Mouse (Mus musculus) CH12.LX (cell line): ENCODE results near the gene Itgb7. TPM values are rescaled to one million over a fixed set of nuclear protein-coding genes. Genes with fewer than 3 reads are reported as not detected.

Experiments used
- DNase-seq: peaks from one replicate; pipeline ENCODE4 v3.0.0-alpha.2; 2013; ENCODE audit errors: extremely low read depth
- H3K27ac ChIP-seq: 2 replicates; pipeline ENCODE4 v1.5.1; 2012; ENCODE audit warnings: low read depth, mild to moderate bottlenecking, control low read depth, moderate library complexity; ENCODE audit not compliant: insufficient read depth
- H3K27me3 ChIP-seq: replicated peaks from 2 replicates; pipeline ENCODE3; 2012; ENCODE audit warnings: inconsistent platforms
- H3K36me3 ChIP-seq, 2 experiments: replicated peaks in 1 of 2; 2 replicates each; pipeline versions ENCODE3 to v1.6.1; 2012; ENCODE audit warnings: inconsistent platforms in 1 of 2, low read length in 1 of 2, mild to moderate bottlenecking in 1 of 2, mixed read lengths in 1 of 2, moderate library complexity in 1 of 2; ENCODE audit not compliant: control insufficient read depth in 1 of 2, insufficient read depth in 1 of 2
- H3K4me1 ChIP-seq, 2 experiments: 2 replicates each; pipeline ENCODE4 v1.6.1; 2012; ENCODE audit warnings: inconsistent platforms in 1 of 2, moderate library complexity in 1 of 2; ENCODE audit not compliant: insufficient read depth in 2 of 2, control insufficient read depth in 1 of 2
- H3K4me2 ChIP-seq: 2 replicates; pipeline ENCODE4 v1.6.1; 2012; ENCODE audit warnings: low read depth, mild to moderate bottlenecking, control low read depth; ENCODE audit not compliant: poor library complexity, insufficient read depth, severe bottlenecking
- H3K4me3 ChIP-seq, 3 experiments: fragments of 150-350 bp in 1 of 3; sonication (generic) in 1 of 3; replicated peaks in 1 of 3; 2 replicates each; pipeline versions ENCODE3 to v1.5.1; 2011 to 2012; ENCODE audit warnings: low read depth in 2 of 3, low read length in 2 of 3, mild to moderate bottlenecking in 2 of 3, moderate library complexity in 2 of 3, control low read depth in 1 of 3, improper control_type of control experiment in 1 of 3, inconsistent platforms in 1 of 3, mixed read lengths in 1 of 3; ENCODE audit not compliant: poor library complexity in 1 of 3
- H3K79me2 ChIP-seq: replicated peaks from 2 replicates; pipeline ENCODE4 v1.6.1; 2012; ENCODE audit warnings: mild to moderate bottlenecking, moderate library complexity; ENCODE audit not compliant: control insufficient read depth, poor library complexity, insufficient read depth, severe bottlenecking; ENCODE audit errors: extremely low read depth
- H3K9ac ChIP-seq: 2 replicates; pipeline ENCODE4 v1.6.1; 2012; ENCODE audit warnings: low read depth, mild to moderate bottlenecking, control low read depth, moderate library complexity; ENCODE audit not compliant: insufficient read depth
- H3K9me3 ChIP-seq: replicated peaks from 2 replicates; pipeline ENCODE3; 2012; ENCODE audit warnings: low read length, inconsistent platforms, mixed read lengths
- BHLHE40 ChIP-seq: IDR thresholded peaks from 2 replicates; pipeline ENCODE4 v1.6.1; 2011; ENCODE audit warnings: mild to moderate bottlenecking, low read depth, low read length, improper control_type of control experiment
- CHD2 ChIP-seq: IDR thresholded peaks from 2 replicates; pipeline ENCODE4 v1.6.1; 2011; ENCODE audit warnings: low read length, improper control_type of control experiment
- CTCF ChIP-seq, 2 experiments: IDR thresholded peaks in 1 of 2; conservative IDR thresholded peaks in 1 of 2; 2 replicates each; pipeline ENCODE4 v1.5.1; 2011 to 2012; ENCODE audit warnings: low read depth in 2 of 2, low read length in 2 of 2, improper control_type of control experiment in 1 of 2, inconsistent platforms in 1 of 2, mild to moderate bottlenecking in 1 of 2, moderate library complexity in 1 of 2
- E2F4 ChIP-seq: IDR thresholded peaks from 2 replicates; pipeline ENCODE4 v1.6.1; 2011; ENCODE audit warnings: low read depth, low read length, improper control_type of control experiment; ENCODE audit not compliant: insufficient replicate concordance
- ELF1 ChIP-seq: IDR thresholded peaks from 2 replicates; pipeline ENCODE4 v1.6.1; 2014; ENCODE audit warnings: low read depth, mild to moderate bottlenecking, inconsistent platforms, low read length, improper control_type of control experiment
- EP300 ChIP-seq: IDR thresholded peaks from 2 replicates; pipeline ENCODE4 v1.6.1; 2011; ENCODE audit warnings: low read length, improper control_type of control experiment
- ETS1 ChIP-seq: conservative IDR thresholded peaks from 2 replicates; pipeline ENCODE4 v1.6.1; 2012; ENCODE audit warnings: low read depth, mild to moderate bottlenecking, inconsistent platforms, low read length, improper control_type of control experiment, moderate library complexity
- GABPA ChIP-seq: IDR thresholded peaks from 2 replicates; pipeline ENCODE4 v1.6.1; 2012; ENCODE audit warnings: low read depth, low read length, improper control_type of control experiment, inconsistent platforms; ENCODE audit not compliant: insufficient replicate concordance
- HCFC1 ChIP-seq: IDR thresholded peaks from 2 replicates; pipeline ENCODE4 v1.6.1; 2012; ENCODE audit warnings: low read depth, mild to moderate bottlenecking, inconsistent platforms, low read length, improper control_type of control experiment
- IRF4 ChIP-seq: IDR thresholded peaks from 2 replicates; pipeline ENCODE4 v1.6.1; 2014; ENCODE audit warnings: low read depth, mild to moderate bottlenecking, inconsistent platforms, low read length, improper control_type of control experiment
- JUND ChIP-seq: conservative IDR thresholded peaks from 2 replicates; pipeline ENCODE4 v1.6.1; 2011; ENCODE audit warnings: low read depth, low read length, improper control_type of control experiment
- KAT2A ChIP-seq: IDR thresholded peaks from 2 replicates; pipeline ENCODE4 v1.6.1; 2012; ENCODE audit warnings: low read length, improper control_type of control experiment, inconsistent platforms; ENCODE audit not compliant: insufficient replicate concordance
- MAFK ChIP-seq: IDR thresholded peaks from 2 replicates; pipeline ENCODE4 v1.6.1; 2011; ENCODE audit warnings: low read length, improper control_type of control experiment; ENCODE audit not compliant: insufficient replicate concordance
- MAX ChIP-seq: IDR thresholded peaks from 2 replicates; pipeline ENCODE4 v1.6.1; 2011; ENCODE audit warnings: low read length, improper control_type of control experiment
- MAZ ChIP-seq: IDR thresholded peaks from 2 replicates; pipeline ENCODE4 v1.6.1; 2012; ENCODE audit warnings: low read depth, mild to moderate bottlenecking, inconsistent platforms, low read length, improper control_type of control experiment, moderate library complexity
- MEF2A ChIP-seq: IDR thresholded peaks from 2 replicates; pipeline ENCODE4 v1.6.1; 2014; ENCODE audit warnings: low read depth, mild to moderate bottlenecking, inconsistent platforms, low read length, improper control_type of control experiment, borderline replicate concordance
- MXI1 ChIP-seq: IDR thresholded peaks from 2 replicates; pipeline ENCODE4 v1.6.1; 2011; ENCODE audit warnings: mild to moderate bottlenecking, low read depth, low read length, improper control_type of control experiment
- NELFE ChIP-seq: IDR thresholded peaks from 2 replicates; pipeline ENCODE4 v1.6.1; 2011; ENCODE audit warnings: low read depth, low read length, improper control_type of control experiment
- NRF1 ChIP-seq: IDR thresholded peaks from 2 replicates; pipeline ENCODE4 v1.6.1; 2014; ENCODE audit warnings: low read depth, mild to moderate bottlenecking, inconsistent platforms, low read length, improper control_type of control experiment, moderate library complexity
- PAX5 ChIP-seq: IDR thresholded peaks from 2 replicates; pipeline ENCODE4 v1.6.1; 2012; ENCODE audit warnings: low read length, inconsistent platforms, mixed read lengths
- POLR2A ChIP-seq: IDR thresholded peaks from 2 replicates; pipeline ENCODE4 v1.6.1; 2011; ENCODE audit warnings: low read depth, mild to moderate bottlenecking, improper control_type of control experiment, low read length
- POLR2AphosphoS2 ChIP-seq: IDR thresholded peaks from 2 replicates; pipeline ENCODE4 v1.6.1; 2011; ENCODE audit warnings: low read depth, low read length, improper control_type of control experiment
- RAD21 ChIP-seq: IDR thresholded peaks from 2 replicates; pipeline ENCODE4 v1.6.1; 2011; ENCODE audit warnings: low read depth, mild to moderate bottlenecking, low read length, improper control_type of control experiment, moderate library complexity
- SIN3A ChIP-seq: IDR thresholded peaks from 2 replicates; pipeline ENCODE4 v1.6.1; 2012; ENCODE audit warnings: low read length, improper control_type of control experiment, inconsistent platforms
- TBP ChIP-seq: conservative IDR thresholded peaks from 2 replicates; pipeline ENCODE4 v1.6.1; 2011; ENCODE audit warnings: low read depth, low read length, improper control_type of control experiment
- TCF12 ChIP-seq: IDR thresholded peaks from 2 replicates; pipeline ENCODE4 v1.6.1; 2014; ENCODE audit warnings: low read depth, mild to moderate bottlenecking, inconsistent platforms, low read length, improper control_type of control experiment
- USF1 ChIP-seq: IDR thresholded peaks from 2 replicates; pipeline ENCODE4 v1.6.1; 2014; ENCODE audit warnings: low read depth, mild to moderate bottlenecking, inconsistent platforms, low read length, improper control_type of control experiment
- ZKSCAN1 ChIP-seq: IDR thresholded peaks from 2 replicates; pipeline ENCODE4 v1.6.1; 2012; ENCODE audit warnings: low read depth, inconsistent platforms, low read length, improper control_type of control experiment, borderline replicate concordance
- ZMIZ1 ChIP-seq: IDR thresholded peaks from 2 replicates; pipeline ENCODE4 v1.6.1; 2012; ENCODE audit warnings: low read depth, mild to moderate bottlenecking, inconsistent platforms, low read length, improper control_type of control experiment
- dilution Hi-C: fragments of 300-500 bp; cut with MboI; formaldehyde crosslinking; loops from 2 replicates; pipeline ENCODE4 v1.14.3; 2020; ENCODE audit warnings: low sequenced_read_pairs; ENCODE audit not compliant: extremely low pct_unique_long_range_greater_than_20kb, extremely low pct_ligation_motif_present
- in situ Hi-C: fragments of 300-500 bp; cut with MboI; formaldehyde crosslinking; loops from 3 replicates; pipeline ENCODE4 v1.14.3; 2019; ENCODE audit warnings: low sequenced_read_pairs, low pct_ligation_motif_present, low pct_unique_long_range_greater_than_20kb, mixed read lengths
- polyA plus RNA-seq: library from polyadenylated mRNA; unstranded; fragments of >175 nt; gene quantifications from 2 replicates; pipeline ENCODE4 v1.2.1, GENCODE M21; 2012; ENCODE audit warnings: low read depth; ENCODE audit not compliant: insufficient read length
- total RNA-seq, 2 experiments: library from RNA; depleted of rRNA; stranded (reverse); fragments of 300-350 nt in 1 of 2; fragments of >200 nt in 1 of 2; gene quantifications; 2 replicates each; pipeline ENCODE4 v1.2.3; 2012 to 2014

Itgb7 gene
- total and polyA plus RNA-seq, 3 experiments = 1.8 to 17.7 (median 2.8) TPM

DNA sequence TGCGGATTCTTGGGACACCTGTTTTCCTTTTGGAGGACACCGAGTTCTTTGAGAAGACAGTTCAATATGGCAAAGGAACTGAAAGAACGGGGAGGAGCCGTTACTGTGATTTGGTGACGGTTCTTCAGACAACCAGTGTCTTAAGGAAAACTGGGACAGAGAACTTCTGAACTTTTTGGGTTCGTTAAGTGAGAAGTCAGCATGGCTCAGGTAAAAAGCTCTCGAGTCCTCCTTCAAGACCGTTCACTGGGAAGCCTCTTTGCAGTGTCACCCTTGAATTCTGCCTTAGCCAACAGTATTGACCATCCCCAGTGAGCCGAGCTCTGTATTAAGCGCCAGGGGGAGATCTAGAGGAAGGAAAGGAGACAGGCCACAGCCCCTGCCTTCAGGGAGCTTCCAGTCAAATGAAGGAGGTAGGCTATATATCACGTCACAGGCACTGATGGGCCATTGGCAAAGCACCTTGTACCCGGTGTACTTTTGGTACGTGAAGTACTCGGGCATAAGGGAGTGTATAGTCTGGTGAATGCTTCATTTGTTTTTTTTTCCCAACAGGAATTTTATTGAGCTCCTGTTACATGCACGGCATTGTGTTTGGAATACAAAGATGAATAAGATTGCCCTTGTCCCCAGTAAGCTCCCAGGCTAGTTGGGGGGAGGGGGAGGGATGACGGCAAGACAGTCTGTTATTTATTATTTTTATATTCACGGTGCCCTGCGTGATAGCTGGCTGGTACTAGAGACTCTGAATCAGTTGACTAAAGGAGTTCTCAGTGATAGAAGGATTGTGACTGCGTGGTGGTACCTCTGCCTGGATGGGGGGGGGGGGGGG lies 26.9 kb downstream of the Itgb7 start, which contains the start of gene Csad:
Gene Csad (minus strand): TSS at position 51 of the 832 bp plus-strand sequence.
- Histone ChIP-seq H3K27me3 (no peaks in the 10 kb centered on the region), H3K79me2 (0 out of 2 replicates have a peak, but pooled peaks cover 4% of the 10 kb centered on the region), H3K27ac (peak within 1 kb of the TSS; percentile 92), H3K4me3 (peak within 1 kb of the TSS; percentile 54 to 95 (median 79)), H3K9ac (peak within 1 kb of the TSS; percentile 93), H3K4me2 (peak within 1 kb of the TSS; percentile 81), H3K36me3 (peaks cover 25 to 45% of the 10 kb centered on the region in 2 experiments), H3K4me1 (peaks cover 22 to 59% of the 10 kb centered on the region in 2 experiments), H3K9me3 (no peaks in the 10 kb centered on the region)
- TF ChIP-seq CTCF (conservative IDR thresholded peaks at IDR 0.05 in 1 of 2, IDR thresholded peaks at IDR 0.05 in 1 of 2; ENCODE audit: low read depth in 2 of 2, low read length in 2 of 2) (no peak), POLR2A (no peak), RAD21 (no peak), MAZ (no peak), PAX5 (no peak), TBP (no peak), CHD2 (no peak), E2F4 (no peak), HCFC1 (no peak), ETS1 (no peak), ZMIZ1 (no peak)
- no peak for DNase-seq
- dilution Hi-C loops (no loop called here), in situ Hi-C loops (no loop called here)

DNA sequence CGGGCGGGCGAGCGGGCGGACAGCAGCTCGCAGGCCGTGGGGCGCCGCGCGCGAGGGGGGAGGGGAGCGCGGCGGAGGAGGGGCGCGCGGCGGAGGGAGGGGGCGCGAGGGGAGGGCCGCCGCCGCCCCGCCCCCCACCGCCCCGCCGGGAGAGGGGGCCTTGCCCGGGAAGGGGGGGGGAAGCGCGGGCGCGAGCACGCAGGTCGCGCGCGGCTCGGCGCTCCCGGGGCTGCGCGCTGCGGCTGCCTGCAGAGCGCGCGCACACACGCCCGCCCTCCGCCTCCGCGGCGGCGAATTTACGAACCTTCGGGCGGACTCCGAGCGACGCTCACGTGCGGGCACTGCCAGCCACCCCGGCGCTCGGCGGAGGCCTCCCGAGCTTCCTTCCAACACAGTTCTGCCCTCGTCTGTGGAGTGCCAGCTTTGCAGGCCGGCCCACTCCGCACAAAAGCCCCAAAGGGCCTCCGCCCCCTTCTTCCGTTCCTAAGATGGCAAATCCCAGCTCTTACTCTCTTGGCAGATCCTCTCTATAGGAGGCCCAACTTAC lies 27.8 kb downstream of the Itgb7 start:
- in situ Hi-C loops = no loop called here

More for the DNA sequence above, 27.8 kb downstream of the Itgb7 start:
- peak overlapping the region; percentile 54 to 95 (median 79) for H3K4me3 ChIP-seq
- H3K27me3 ChIP-seq = no peaks in the 10 kb centered on the region
- peak overlapping the region; percentile 93 for H3K9ac ChIP-seq
- DNase-seq = peak; percentile 48
- H3K9me3 ChIP-seq = no peaks in the 10 kb centered on the region
- 0 out of 2 replicates have a peak, but pooled peaks cover 4% of the 10 kb centered on the region for H3K79me2 ChIP-seq
- dilution Hi-C loops = no loop called here
- TF ChIP-seq EP300 (no peak), TCF12 (peak; percentile 36; the same call in 1 of the 2 replicates), JUND (no peak), ELF1 (no peak), NRF1 (peak; percentile 68), SIN3A (no peak; the same call in 1 of the 2 replicates), PAX5 (no peak), GABPA (no peak), ZMIZ1 (no peak), RAD21 (no peak), MAX (peak; percentile 47; the same call in 1 of the 2 replicates), POLR2AphosphoS2 (no peak), KAT2A (no peak), CTCF (conservative IDR thresholded peaks at IDR 0.05 in 1 of 2, IDR thresholded peaks at IDR 0.05 in 1 of 2; ENCODE audit: low read depth in 2 of 2, low read length in 2 of 2) (no peak), ZKSCAN1 (no peak), E2F4 (no peak), NELFE (0 out of 2 replicates have a peak, but pooled peaks have one; percentile 13), ETS1 (no peak), USF1 (no peak), BHLHE40 (peak; percentile 93), MXI1 (no peak; the same call in 1 of the 2 replicates), MAFK (no peak), IRF4 (peak; percentile 40), MEF2A (no peak), HCFC1 (no peak)
- peaks cover 18 to 51% of the 10 kb centered on the region in 2 experiments for H3K4me1 ChIP-seq
- peaks cover 17 to 38% of the 10 kb centered on the region in 2 experiments for H3K36me3 ChIP-seq
- peak overlapping the region; percentile 92 for H3K27ac ChIP-seq
- H3K4me2 ChIP-seq = peak overlapping the region; percentile 81
